Mouse (Mus musculus) layer of hippocampus, postnatal 25 days (tissue): ENCODE measurements around the gene Grhl1. TPM values are rescaled to one million over a fixed set of nuclear protein-coding genes. Genes with fewer than 3 reads are reported as not detected.
A peak's percentile ranks its signal among the peaks of the same experiment; 100 is the strongest.
"Not testable (repeated sequence)": the region's sequence is repeated elsewhere in the genome, so short reads cannot be mapped to it uniquely, and the experiment has no call there.

Source experiments
- DNase-seq, 2 experiments: peaks; one replicate each; pipeline ENCODE4 v3.0.0; 2022; ENCODE audit warnings: mixed read lengths in 2 of 2, low spot score in 1 of 2; ENCODE audit errors: extremely low spot score in 1 of 2
- total RNA-seq, 2 experiments: library from RNA; stranded (reverse); gene quantifications; 2 replicates each; pipeline ENCODE4 v1.2.3; 2021

Grhl1 gene
- total RNA-seq, 2 experiments from 2014 or later, result 24.5 to 27.0 TPM

DNA sequence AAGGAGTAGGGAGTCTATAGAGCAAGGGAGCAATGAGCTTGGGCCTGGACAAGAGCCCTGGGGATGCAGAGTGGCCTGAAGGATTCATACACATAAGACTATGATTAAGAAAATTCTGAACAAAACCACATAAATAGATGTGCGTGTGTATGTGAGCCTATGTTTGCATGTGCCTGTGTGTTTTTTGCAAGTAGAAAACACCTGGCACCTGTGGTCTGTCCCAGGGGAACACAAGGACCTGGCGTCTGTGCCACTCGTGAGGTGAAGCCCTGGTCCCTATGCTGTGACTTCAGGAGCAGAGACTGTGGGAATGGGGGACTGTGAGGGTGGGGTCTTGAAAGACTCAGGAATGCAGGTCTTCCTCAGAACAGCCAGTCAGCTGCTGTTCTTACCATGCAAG is 62.6 kb downstream of the Grhl1 start:
- no peak for DNase-seq

DNA sequence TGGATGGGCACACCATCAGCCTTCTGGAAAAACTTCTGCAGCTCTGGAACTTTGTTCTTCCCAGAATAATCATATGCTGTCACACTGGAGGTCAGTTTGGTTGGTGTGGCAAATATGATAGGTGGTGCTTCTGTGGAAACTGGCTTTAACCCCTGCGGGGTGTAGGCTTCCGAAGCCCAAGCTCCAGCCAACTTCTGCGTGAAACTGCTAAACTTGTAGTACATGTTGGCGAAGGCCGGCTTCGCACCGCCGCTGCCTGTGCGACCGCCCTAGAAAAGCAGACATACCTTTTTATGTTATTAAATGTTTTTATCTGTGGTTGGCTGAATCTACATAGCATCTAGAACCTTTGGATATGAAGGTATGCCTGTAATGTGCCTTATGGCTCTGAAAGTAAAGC is 66.7 kb downstream of the Grhl1 start:
- DNase-seq, result not testable (repeated sequence)

DNA sequence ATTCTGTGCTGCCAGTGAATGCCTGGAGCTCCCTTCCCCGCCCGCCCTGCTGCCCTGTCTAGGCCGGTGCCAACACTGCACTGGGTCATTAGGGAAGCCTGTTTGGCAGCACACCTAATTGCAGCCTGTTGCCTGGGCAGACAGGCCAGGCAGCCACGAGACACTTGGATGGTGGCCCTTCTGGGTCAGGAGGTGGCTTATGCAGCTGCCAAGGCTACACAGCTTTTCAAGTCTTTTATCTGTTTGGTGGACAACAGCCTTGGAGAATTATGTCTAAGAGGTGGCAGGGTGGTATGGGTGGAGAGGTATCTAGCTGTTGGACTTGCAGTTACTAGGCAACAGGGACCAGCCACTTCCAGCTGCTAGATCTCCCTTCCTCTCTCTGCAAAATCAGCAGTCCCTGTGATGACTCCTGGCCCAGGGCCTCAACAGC is 70.3 kb downstream of the Grhl1 start:
- DNase-seq, result peak; percentile 30 to 57

DNA sequence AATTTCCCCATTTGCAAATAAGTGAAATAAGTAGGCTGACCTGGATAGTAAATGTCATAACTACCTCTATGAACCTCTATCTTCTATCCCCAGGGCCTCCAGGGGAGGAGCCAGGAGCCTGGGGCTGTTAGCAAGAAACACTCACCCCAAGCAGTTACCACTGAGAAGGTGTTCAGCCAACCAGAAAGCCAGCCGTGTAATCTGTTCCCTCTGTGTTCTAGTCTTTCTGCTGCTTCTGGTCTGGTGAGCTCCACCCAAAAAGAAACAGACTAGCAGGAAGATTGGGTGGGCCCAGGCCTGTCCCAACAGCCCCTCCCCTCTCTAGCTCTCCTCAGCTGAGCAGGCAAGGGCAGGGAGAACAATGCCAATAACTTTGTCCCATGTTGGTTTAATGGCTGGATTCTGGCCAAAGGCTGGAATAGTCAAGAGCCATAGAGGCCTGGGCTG is 72.1 kb downstream of the Grhl1 start:
- DNase-seq, result no peak

DNA sequence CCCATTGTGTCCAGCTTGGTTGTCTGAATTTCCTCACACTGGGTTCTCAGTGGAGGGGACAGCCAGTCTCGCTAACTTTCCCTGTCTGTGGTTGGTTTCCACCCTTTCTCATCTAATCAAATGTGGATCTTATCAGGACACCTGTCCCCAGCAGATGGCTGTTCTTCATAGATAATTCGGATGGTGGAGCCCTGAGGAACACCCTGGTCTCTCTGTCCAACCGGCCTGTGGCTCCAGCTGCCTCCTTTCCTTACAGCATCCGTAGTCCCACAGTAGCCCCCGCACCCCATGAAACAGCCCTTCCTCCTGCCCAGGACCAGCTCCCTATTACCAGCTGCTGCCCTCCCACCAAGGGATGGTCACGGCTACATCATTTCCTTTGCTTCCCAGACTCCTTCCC is 73.8 kb downstream of the Grhl1 start:
- DNase-seq, result no peak

DNA sequence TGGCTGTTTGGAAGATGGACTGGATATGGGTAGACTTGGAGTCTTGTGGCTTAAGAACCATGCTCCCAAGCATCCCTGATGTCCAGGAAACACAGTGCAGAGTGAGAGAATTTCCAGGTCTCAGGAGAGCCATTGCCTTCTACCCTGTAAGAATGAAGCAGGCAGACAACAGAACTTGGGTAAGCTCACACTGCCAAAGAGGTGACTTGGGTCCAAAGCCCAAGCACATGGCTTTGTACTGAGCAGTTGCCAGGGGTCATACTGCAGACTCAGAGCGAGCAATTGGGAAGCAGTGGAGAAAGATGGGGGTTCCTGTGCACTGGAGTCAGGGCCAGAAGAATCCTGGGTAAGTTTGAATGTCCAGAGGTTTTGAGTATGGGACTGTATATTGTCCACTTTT is 76.0 kb downstream of the Grhl1 start:
- no peak for DNase-seq

DNA sequence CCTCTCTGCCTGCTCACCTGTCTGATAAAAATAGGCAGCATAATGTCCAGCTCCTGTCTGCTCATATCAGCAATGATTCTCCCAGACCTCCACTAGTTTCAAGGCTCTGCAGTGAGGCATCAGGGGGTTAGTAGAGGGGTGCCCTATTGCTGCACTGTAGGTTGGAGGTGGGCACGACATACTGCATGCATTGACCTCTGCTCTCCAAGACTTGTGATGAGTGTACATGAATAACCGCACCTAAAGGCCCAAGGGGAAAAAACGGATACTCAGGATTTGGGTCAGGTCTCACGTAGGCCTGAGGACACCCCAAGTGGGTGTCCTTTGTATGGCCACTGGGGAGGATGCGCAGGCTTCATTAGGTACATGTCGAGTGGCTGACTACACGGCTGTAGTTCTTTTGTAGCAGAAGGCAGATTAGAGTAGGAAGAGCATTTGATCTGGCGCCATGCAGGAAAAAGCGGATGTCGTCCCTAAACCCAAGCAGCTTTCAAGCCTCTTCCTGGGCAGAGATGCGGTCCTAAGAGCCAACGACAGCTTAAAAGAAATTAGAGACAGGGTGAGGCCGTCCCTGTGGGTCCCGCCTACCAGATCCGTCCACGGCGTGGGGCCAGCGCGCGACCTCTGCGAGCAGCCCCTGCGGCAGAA is 78.5 kb downstream of the Grhl1 start:
- DNase-seq, result no peak

DNA sequence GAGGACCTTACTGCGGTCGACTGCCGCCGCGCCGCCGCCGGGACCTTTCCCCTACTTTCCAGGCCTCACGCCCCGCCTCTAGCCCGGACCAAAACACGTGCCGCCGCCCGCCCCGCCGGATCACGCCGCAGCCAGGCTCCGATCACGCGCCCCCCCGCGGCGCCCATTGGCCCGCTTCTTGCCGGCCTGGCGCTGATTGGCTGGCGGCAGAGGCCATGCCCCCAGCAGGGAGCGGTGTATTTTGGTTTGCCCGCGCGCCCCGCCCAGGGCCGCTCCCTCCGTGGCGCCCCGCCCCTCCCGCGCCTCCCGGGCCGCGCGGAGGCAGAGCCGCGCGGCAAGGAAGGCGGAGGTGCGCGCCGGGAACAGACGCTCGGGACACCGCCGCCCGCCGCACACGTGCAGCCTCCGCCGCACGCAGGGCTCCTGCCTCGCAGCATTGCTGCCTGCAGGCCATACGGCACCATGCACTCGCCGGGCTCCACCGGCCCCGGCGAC is 79.0 kb downstream of the Grhl1 start, which contains the start of gene Klf11:
Gene Klf11 (plus strand): TSS at position 212 of the 495 bp plus-strand sequence.
- DNase-seq, result peak; percentile 89 to 91

DNA sequence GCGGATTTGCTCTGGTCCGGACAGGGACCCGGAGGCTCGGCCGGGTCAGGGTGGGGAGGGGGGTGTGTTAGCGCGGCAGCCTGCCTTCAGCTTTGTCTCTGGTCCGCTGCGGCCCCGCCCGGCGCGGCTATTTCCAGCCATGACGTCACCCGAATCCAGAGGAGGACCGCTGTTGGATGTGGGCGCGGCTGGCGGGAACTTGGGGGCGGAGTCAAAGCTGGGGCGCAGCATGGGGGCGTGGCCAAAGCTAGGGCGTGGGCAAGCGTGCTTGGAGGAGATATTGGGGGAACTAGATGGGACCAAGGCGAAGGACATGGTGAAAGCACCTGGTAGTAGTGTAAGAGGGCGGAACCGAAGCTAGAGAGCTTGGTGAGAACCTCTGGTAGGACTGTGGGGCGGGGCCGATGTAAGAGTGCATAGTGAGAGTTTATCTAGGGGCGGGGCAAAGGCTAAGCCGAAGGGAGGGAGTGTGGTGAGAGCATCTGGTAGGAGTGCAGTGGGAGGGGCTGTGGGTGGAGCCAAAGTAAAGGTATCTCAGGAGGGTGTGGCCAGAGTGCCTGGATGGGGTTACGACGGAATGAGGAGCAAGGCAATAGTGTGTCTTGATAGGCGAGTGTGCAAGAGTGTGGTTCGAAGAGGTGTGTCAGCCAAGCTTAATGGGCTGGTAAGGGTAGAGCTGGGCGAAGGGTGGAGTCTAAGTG is 79.7 kb downstream of the Grhl1 start:
- DNase-seq, result peak; percentile 75 to 79

DNA sequence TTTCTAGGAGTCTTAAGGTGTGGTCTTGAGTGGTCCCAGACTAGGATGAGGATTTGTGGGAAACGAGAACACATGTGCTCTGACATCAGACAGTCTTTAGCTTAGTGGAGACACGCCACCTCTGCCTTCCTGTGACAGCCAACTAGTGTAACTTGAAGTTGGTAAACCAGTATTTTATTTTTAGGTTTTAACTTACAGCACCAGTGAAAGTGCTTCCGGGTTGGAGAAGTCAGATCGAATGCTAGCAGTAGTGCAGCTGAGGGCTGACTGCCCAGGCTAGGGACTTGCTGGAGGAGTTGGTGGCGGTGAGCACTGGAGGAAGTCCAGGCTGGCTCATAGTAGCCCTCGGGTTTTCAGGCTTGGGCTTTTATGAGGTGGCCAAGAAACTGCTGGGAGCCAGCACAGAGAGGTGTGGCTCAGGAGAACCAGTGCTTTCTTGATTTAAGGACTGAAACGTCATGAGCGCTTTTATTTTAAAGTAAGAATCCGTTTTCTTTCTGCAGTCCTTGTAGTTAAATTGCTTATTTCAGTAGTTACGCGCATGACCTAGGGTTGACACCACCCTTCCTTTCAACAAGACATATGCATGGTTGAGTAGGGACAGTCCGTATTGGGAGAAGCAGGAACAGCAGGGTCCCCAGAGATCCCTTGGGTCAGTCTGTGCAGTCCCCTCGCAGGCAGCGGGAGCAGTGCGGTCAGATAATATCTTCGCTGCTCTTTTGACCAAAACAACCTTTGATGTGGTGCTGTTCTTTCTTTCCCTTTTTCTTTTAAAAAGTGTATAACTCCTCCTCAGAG is 82.2 kb downstream of the Grhl1 start:
- DNase-seq, result no peak

DNA sequence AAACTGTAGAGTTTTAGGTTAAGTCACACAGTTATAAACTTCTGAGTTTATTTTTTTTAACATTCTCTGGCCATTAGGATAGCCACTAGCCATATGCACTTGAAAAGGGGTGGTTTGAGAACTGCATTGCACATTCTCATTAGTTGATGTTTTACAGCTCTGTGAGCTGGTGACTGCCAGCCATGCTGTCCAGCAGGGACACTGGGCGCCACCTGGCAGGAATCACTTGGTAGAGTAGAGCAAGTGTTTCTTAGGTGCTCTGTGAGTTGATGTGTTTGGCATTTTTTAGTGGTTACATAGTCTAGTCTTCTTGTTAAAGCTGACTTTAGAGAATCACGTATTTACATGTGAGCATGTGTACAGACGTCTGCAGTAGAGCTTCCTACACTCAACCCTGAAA is 84.4 kb downstream of the Grhl1 start:
- DNase-seq, result no peak

DNA sequence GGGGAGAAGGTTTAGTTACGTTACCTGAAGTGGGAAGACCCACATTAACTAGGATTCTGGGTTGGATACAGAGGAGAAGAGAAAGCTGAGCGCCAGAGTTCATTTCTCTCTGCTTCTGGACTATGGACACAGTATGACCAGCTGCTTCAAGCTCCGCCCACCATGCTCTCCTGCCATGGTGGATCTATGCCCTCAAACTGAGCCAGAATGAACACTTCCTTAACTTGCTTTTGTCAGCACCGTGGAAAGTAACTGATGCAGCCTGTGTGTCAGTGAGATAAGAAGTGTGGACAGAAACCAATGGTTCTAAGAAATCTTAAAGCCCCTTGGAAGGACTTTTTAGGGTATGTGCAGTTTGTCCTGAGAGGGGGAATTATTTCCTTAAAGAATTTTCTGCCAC is 86.9 kb downstream of the Grhl1 start:
- DNase-seq, result no peak

DNA sequence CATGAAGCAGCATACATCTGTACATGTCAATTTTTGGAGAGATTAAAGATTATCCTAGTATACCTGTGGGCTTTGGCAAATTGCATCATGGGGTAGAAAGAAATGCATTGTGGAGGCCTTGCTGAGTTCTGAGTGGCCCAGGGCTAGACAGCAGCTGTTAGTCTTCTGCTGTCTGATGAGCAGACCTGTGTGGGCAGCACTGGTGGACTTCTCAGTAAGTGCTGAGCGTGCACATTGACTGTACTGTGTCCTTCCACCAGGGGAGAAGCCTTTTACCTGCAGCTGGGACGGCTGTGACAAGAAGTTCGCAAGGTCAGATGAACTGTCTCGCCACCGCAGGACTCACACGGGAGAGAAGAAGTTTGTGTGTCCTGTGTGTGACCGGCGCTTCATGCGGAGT is 87.8 kb downstream of the Grhl1 start:
- no peak for DNase-seq

DNA sequence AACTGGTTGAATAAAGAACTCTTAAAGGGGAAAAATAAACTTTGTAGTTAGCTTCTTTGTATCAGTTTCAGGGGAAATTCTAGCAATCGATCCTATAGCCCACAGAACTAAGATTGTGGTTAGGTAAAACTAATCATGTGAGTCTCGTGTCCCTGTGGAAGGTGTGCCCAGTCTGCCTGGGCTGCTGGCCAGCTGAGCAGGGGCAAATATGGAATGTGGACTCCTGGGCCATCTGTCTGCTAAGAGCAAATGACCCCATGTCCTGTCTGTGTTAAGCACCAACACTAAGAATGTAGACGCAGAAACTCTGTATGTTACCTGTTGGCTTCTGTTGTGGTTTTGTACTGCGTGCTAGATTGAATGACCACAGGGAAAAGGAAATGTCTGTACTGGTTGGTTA is 89.0 kb downstream of the Grhl1 start:
- no peak for DNase-seq

DNA sequence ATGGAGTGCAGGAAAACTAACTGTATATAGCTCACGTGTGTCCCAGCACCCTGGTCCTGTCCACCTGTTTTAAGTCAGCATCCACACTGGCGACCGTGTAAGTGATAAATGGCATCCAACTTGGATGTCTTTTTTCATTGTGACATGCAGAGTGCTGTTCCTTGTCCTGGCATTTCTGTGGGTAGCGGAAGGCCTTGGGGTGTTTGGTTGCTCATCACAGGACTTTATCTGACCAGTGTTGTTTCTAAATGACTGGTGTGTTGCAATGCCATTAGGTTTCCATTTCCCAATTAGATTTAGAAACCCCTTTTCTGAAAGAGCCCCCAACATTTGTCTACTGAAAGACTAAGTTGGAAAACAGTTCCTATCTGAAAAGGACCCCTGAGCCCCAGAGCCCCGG is 90.0 kb downstream of the Grhl1 start:
- no peak for DNase-seq

Other genes with a start within 250 kb of the Grhl1 start
- 10 to 100 TPM; 29.2 to 34.6 TPM for gene Taf1b, start 73.9 kb upstream of the Grhl1 start, total RNA-seq
- gene Klf11, start 79.0 kb downstream of the Grhl1 start, total RNA-seq, result 1 to 10 TPM; 3.6 to 4.2 TPM
- 10 to 100 TPM; 20.6 to 25.0 TPM for gene Cys1, start 109.5 kb downstream of the Grhl1 start, total RNA-seq
- 1 to 10 TPM; 2.6 to 3.5 TPM for gene Rrm2, start 136.0 kb downstream of the Grhl1 start, total RNA-seq